Mouse (Mus musculus) yolk sac, embryonic 10.5 days (tissue): Measurements from ENCODE around the gene Serpinb9b.
A peak's percentile ranks its signal among the peaks of the same experiment; 100 is the strongest.

ENCODE experiments used
- DNase-seq: peaks from one replicate; pipeline ENCODE4 v3.0.0-alpha.2; 2017; ENCODE audit warnings: low spot score

Gene Serpinb9b

GRCm38 (mm10) chr13:33043542-33043941 is 16.3 kb downstream of the Serpinb9b start:
- DNase-seq, result no peak

GRCm38 (mm10) chr13:33047234-33047633 is 20.0 kb downstream of the Serpinb9b start:
- DNase-seq, result no peak

- no peak for DNase-seq
Measured at GRCm38 (mm10) chr13:33048187-33048586, 21.0 kb downstream of the Serpinb9b start.

GRCm38 (mm10) chr13:33051697-33052096 is 24.5 kb downstream of the Serpinb9b start:
- DNase-seq, result no peak

DNA sequence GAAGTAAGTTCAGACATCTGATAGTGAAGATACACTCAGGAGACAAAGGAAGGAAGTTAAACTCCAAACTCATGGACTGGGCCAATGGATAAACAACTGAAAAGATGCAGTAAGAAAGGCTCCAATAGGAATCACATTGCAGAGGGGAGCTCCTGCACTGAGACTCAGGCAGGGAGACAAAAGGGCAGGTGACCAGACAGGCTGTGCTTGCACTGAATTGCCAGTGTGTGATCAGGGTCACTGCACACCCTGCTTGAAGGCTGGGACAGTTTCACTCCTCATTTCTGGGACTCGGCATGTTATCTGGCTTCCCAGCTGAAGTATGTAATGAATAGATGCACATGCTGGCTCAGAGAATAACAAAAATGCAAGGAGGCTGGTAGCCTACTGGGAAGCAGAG is 35.8 kb downstream of the Serpinb9b start:
- DNase-seq, result no peak

- DNase-seq, result no peak
Measured at GRCm38 (mm10) chr13:33067387-33067977, 40.3 kb downstream of the Serpinb9b start.

DNA sequence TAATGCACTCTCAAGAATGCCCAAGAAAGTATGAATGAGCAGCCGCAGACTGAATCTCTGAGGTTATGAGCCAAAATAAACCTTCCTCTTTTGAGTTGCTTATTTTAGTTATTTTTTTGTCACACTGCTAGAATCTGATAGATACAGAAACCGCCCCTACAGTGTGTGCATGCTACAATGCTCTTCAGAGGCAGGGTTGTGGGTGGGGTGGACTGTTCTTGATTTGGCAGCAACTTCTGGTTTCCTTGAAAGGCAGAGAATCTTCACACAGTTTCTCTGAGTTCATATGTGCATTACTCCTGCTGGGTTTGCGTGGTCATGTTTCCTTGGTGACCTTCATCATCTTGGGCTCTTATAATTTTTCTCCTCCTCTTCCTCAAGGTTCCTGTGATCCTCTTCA is 40.9 kb downstream of the Serpinb9b start:
- no peak for DNase-seq

DNA sequence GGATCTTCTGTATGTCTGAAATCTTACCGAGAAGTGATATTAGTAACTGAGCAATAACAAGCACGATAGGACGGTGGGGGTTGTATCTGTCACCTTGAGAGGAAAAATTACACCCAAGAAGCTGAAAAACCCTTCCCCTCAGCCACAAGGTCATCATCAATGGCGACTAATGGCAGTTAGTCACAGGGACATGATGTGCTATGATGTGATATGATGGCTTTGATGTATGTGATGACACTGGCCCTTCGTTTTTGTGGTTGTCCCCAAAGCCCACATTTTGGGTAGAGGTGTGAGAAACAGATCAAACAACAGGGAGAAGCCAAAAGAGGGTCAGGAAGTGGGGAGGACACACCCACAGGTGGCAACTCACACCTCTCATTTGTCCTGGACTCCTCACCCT is 44.6 kb downstream of the Serpinb9b start:
- no peak for DNase-seq

DNA sequence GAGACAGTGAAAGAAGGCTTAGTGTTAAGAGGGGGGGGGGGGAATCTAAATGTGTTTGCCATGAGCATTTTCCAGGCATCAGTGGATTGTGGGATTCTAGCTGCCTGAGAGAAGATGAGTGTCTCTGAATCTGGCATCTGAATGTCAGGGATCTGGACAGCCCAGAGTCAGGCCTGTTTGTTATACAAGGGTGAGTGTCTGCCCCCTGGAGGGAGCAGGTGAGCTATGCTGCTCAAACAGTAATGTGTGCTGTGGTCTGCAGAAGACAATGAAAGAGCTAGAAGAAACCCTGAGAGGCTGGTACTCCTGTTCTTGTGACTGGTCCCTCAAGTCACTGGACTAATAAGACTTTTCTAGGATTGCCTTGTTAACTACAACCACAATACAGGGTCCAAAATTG is 46.8 kb downstream of the Serpinb9b start:
- DNase-seq, result peak; percentile 42

DNA sequence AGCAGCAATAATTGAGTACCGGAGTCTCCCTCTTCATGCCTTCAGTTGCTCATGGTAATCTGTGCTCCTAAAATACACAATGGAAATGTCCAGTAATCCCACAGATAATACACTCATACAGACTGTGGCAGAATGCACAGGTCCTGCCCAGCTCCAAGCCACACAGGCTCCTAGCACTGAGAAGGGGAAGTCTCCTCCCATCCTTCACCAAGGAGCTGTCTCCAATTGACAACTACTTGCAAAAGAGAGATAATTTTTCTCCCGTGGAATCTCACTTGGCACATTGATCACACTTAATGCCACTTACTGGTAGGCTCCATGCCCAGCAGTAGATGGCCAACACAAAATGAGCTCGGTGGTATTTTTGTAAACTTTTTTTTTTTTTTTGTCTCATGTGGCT is 49.0 kb downstream of the Serpinb9b start:
- no peak for DNase-seq

DNA sequence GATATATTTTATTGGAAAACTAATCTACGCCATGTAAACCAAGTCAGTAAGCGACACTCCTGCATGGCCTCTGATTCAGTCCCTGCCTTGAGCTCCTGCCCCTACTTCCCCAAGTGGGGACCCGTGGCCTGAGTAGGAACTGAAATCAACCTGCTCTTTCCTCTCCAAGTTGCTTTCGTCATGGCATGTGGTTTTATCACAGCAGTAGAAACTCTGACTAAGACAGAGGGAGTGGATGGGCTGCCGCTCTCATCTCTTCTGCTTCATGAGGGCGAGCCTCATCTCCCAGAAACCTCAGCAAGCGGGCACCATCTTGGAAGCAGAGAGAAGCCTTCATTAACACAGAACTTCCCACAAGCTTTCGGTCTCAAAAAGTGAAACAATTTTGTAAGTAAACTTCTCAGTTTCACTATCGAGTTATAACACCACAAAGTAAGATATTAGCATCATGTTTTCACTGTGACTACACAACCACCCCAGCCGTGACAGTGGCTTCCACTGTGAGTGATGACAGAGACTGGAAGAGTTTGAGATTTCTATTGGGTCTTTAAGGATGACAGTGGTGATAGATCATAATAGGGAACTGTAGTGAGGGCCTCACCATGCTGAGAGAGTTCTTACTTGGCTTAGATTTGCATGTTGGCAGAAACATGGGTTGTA is 49.9 kb downstream of the Serpinb9b start:
- DNase-seq, result no peak

DNA sequence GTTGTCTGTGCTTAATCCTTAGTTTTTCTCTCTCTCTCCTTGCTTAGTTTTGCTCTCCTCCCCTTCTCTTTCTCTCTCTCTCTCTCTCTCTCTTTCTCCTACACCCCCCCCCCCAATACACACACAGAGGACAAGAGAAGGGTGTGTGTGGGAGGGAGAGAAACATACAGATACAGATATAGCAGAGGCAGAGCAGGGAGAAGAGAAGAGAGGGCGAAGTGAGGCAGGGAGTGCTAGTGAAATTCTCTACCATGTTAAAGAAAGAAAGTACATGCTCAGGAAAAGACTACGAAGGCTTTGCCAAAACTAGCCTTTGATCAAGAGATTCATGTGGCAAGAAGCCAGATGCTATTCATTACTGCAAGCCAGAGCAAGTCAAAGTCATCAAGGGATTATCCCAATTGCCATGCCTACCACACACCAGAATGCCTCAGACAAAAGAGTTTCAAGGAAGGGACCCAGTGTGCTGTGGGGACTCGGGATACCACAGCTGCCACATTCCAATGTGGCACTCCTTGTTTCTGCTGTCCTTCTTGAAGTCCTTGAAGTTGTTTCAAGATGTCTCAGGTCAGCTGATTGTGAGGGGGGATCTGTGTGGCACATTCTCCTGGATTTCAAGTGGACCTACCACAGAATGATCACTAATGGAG is 51.0 kb downstream of the Serpinb9b start, which contains the start of gene Serpinb1b:
Gene Serpinb1b (plus strand): TSS at position 520 of the 650 bp plus-strand sequence.
- no peak for DNase-seq

DNA sequence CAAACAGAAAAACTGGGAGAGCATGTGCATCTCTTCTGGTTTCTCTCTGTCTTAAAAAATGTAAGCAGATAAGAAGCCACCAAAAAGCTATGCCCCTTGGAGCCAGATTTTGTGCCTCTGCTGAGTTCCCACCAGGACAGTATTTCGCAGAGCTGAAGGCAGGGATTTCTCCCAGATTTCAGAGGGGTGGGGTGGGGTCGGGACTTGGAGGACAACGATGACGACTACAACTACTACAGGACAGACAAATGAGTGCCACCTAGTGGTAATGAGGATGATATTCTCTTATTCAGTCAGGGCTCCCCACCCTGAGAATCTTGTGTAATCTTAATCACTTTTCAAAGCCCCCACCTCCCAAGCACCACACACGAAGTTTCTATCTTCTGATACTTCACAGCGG is 52.2 kb downstream of the Serpinb9b start:
- peak; percentile 25 for DNase-seq

- peak; percentile 38 for DNase-seq
Measured at GRCm38 (mm10) chr13:33080356-33080755, 53.1 kb downstream of the Serpinb9b start.

DNA sequence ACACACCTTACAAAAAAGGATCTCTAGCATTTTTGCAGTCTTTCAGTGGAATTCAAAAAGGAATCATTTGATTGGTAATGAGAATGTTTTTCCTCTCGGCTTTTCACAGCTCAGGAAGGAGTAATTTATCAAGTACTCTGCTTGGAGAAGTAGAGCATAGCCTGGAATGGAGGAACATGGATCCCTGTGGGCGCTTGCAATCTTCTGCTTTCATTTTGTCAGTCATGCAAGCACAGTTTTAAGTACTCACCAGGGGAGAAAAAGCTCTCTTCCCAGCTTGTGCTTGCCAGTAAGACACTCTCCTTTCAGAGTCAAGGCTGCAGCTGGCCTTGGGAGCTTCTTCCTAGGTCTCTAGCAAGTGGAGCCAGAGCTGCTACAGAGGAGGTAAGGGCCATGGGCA is 56.6 kb downstream of the Serpinb9b start:
- no peak for DNase-seq

GRCm38 (mm10) chr13:33084975-33085694 is 57.9 kb downstream of the Serpinb9b start:
- peak; percentile 45 for DNase-seq

DNA sequence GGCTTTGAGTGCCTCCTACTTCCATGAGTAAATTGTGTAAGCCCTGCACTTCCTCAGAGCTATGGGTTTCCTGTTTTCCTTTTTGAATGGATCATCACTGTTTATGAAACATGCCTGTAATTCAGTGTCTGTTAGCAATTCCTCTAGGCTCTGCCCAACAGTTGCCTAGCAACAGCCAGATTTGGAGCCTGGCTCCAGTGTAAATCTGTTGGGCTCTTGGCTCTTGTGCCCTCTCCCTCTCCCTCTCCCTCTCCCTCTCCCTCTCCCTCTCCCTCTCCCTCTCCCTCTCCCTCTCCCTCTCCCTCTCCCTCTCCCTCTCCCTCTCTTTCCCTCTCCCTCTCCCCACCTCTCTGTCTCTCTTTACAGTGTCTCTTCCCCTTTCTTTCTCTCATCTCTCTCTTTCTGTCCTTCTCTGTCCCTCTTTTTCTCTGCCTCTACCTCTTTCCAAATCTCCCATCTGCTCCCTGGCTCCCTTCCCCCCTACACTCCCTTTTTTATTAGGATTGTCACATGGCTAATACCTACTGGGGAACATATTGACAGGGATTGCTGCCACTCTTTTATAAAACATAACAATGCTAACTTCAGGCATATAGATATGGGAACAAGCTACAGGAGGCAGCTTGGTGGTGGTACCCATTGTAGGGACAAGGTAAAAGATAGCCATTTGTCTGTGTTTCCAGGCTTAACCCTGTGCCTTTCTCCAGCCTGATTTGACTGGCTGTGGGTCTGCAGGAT is 58.6 kb downstream of the Serpinb9b start:
- DNase-seq, result no peak

GRCm38 (mm10) chr13:33089566-33089965 is 62.4 kb downstream of the Serpinb9b start:
- DNase-seq, result peak; percentile 63

GRCm38 (mm10) chr13:33090546-33090945 is 63.3 kb downstream of the Serpinb9b start:
- no peak for DNase-seq

DNA sequence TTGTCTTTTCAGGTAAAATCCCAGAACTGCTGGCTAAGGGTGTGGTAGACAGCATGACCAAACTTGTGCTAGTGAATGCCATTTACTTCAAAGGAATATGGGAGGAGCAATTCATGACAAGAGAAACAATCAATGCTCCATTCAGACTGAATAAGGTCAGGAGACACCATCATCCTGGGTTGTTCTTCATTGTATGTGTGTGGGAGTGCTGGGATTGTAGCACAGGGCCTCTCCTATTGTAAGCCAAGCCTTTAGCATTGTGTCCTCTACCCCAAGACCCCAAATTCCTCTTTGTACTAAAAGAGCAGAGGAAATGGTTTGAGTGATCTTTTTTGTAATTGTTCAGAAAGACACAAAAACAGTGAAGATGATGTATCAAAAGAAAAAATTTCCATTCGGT is 64.1 kb downstream of the Serpinb9b start:
- DNase-seq, result no peak
